Mouse (Mus musculus) C2C12 (cell line): ENCODE measurements around the gene Olfr523.

Source experiments
- CEBPB ChIP-seq: IDR thresholded peaks from one replicate; pipeline ENCODE4 v1.6.1; 2011; ENCODE audit warnings: low read depth, mild to moderate bottlenecking, control low read depth, moderate library complexity
- CTCF ChIP-seq: IDR thresholded peaks from one replicate; pipeline ENCODE4 v1.5.1; 2011; ENCODE audit not compliant: control insufficient read depth, insufficient read depth, insufficient read length
- MAX ChIP-seq: IDR thresholded peaks from one replicate; pipeline ENCODE4 v1.6.1; 2011; ENCODE audit warnings: mild to moderate bottlenecking, control low read depth
- MYOD1 ChIP-seq: IDR thresholded peaks from one replicate; pipeline ENCODE4 v1.6.1; 2011; ENCODE audit warnings: low read depth; ENCODE audit not compliant: control insufficient read depth, insufficient read length
- USF1 ChIP-seq: IDR thresholded peaks from one replicate; pipeline ENCODE4 v1.6.1; 2011; ENCODE audit warnings: low read depth, mild to moderate bottlenecking, control low read depth, moderate library complexity

DNA sequence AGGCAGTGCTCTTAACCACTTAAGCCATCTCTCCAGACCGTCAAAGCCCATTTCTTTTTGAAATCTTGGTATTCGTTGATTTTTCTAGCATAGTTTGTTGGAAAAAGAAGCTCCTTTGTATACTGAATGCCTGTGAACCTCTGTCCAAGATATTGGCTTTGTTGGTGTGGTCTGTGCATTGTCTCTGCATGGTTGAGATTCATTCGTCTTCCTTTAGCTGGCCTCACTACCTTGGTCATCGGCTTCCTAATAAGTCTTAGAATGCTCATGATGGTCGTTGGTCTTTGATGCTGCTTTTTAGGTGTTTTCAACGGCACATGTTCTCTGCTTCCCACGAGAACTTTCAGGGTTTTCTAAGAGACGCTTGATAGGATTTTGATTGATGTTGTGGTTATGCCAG lies 23.0 kb downstream of the Olfr523 start:
- TF ChIP-seq MAX: no peak
- no peak for TF ChIP-seq CTCF
- TF ChIP-seq USF1: no peak
- TF ChIP-seq MYOD1: no peak
- TF ChIP-seq CEBPB: no peak
